Mouse (Mus musculus) megakaryocyte, embryonic 14.5 days (primary cell): Measurements from ENCODE around the gene Abhd6. TPM values are rescaled to one million over a fixed set of nuclear protein-coding genes. Genes with fewer than 3 reads are reported as not detected.

Experiments used
- H3K27me3 ChIP-seq: replicated peaks from 2 replicates; pipeline ENCODE3; 2012; ENCODE audit warnings: inconsistent platforms
- H3K36me3 ChIP-seq: replicated peaks from 2 replicates; pipeline ENCODE3; 2012; ENCODE audit warnings: low read length, inconsistent platforms, mixed read lengths
- H3K4me1 ChIP-seq: 2 replicates; pipeline ENCODE4 v1.6.1; 2012; ENCODE audit warnings: inconsistent platforms
- H3K4me3 ChIP-seq: replicated peaks from 2 replicates; pipeline ENCODE3; 2012; ENCODE audit warnings: moderate library complexity, mild to moderate bottlenecking, inconsistent platforms
- H3K9me3 ChIP-seq: 2 replicates; pipeline ENCODE4 v1.6.1; 2012; ENCODE audit warnings: inconsistent platforms
- FLI1 ChIP-seq: IDR thresholded peaks from 2 replicates; pipeline ENCODE4 v1.6.1; 2012; ENCODE audit warnings: low read length, inconsistent platforms, mixed read lengths
- GATA1 ChIP-seq: IDR thresholded peaks from 3 replicates; pipeline ENCODE4 v1.6.1; 2012; ENCODE audit warnings: mixed read lengths, low read length, inconsistent platforms, borderline replicate concordance
- polyA plus RNA-seq: library from polyadenylated mRNA; stranded (reverse); fragments of >175 nt; gene quantifications from 2 replicates; pipeline ENCODE4 v1.2.3, GENCODE M21; 2012; ENCODE audit warnings: low replicate concordance; ENCODE audit not compliant: insufficient read depth

The Abhd6 gene
- polyA plus RNA-seq, 1 experiment, result not detected

DNA sequence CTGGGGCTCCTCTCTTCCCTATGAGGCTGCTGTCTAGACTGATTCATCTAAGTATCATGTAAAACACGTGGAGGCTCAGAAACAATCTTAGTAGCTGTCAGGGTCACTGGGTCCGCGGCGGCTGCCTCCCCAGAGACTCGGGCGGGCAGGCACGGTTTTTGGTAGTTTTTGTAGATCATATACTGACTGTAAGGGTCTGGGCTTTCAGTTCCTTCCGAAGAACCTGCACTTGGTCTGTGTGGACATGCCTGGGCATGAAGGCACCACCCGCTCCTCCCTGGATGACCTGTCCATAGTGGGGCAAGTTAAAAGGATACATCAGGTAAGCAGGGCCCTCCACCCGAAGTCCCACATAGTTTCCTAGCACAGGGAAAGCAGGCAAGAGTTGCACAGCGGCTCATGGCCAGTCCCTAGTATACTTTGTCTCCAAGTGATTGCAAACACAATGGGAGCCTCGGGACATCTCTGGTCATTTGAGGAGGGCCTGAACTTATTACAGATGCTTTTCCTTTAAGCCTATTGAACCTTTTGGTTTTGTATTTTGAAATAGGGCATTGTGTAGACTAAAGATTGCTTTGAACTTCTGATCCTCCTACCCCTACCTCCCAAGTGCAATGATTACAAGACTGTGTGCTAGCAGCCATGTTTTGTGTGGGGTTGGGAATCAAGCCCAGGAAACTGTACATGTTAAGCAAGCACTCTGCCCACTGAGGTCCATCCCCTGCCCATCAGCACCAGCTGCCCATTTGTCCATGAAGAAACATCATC is 38.4 kb downstream of the Abhd6 start:
- Histone ChIP-seq H3K36me3 (no peaks in the 10 kb centered on the region), H3K4me3 (no peak overlapping the region), H3K4me1 (peaks cover 4% of the 10 kb centered on the region), H3K9me3 (no peaks in the 10 kb centered on the region), H3K27me3 (peaks cover 10% of the 10 kb centered on the region)
- TF ChIP-seq FLI1 (no peak), GATA1 (no peak)

DNA sequence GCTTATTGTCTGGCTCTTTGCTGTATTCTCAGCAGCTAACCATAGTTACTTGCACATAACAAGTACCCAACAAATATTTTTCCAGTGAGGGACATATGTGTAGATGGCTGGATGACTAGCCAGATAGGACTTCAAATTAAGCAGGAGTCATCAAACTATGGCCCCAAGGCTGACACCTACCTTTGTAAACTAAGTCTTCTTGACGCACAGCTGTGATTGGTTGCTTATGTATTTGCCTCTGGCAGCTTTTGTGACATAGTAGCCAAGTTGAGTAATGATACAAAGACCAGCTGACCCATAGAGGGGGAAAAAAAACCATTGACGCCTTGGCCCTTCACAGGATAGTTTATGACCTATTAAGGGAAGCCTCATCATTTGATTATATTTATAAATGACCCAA is 39.4 kb downstream of the Abhd6 start:
- H3K36me3 ChIP-seq, result no peaks in the 10 kb centered on the region
- TF ChIP-seq FLI1 (no peak), GATA1 (no peak)
- H3K4me3 ChIP-seq, result no peak overlapping the region
- H3K4me1 ChIP-seq, result peaks cover 4% of the 10 kb centered on the region
- peaks cover 4% of the 10 kb centered on the region for H3K27me3 ChIP-seq
- no peaks in the 10 kb centered on the region for H3K9me3 ChIP-seq

DNA sequence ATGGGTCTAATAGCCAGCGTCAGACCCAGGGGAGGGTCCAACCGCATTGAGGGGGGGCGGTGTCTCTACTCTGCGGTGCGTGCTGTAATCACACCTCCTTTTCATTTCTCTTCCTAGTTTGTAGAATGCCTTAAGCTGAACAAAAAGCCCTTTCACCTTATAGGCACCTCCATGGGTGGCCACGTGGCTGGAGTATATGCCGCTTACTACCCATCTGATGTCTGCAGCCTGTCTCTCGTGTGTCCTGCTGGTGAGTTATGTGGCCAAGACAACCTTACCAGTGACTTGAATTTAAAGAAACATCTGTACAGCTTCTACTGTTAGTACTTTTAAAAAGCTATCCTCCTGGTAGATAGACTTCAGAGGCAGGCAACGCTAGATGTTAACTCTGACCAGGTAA is 39.9 kb downstream of the Abhd6 start:
- Histone ChIP-seq H3K4me1 (peaks cover 4% of the 10 kb centered on the region), H3K27me3 (peaks cover 3% of the 10 kb centered on the region), H3K36me3 (no peaks in the 10 kb centered on the region), H3K4me3 (no peak overlapping the region), H3K9me3 (no peaks in the 10 kb centered on the region)
- no peak for TF ChIP-seq FLI1
- no peak for TF ChIP-seq GATA1

DNA sequence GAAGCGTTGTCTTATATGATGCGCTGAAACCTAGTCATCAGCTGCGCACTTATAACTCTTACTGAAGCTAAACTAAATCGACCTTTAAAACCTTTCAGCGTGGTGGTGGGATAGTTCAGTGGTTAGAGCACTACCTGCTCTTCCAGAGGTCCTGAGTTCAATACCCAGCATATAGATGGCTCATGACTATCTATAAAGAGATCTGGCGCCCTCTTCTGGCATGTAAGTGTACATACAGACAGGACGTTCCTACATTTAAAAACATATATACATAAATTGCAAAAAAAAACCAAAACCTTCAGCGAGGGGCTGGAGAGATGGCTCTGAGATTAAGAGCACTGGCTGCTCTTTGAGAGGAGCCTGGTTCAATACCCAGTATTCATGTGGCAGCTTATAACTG is 41.6 kb downstream of the Abhd6 start:
- Histone ChIP-seq H3K4me3 (no peak overlapping the region), H3K27me3 (peaks cover 3% of the 10 kb centered on the region), H3K9me3 (no peaks in the 10 kb centered on the region), H3K4me1 (0 out of 2 replicates have a peak, but pooled peaks cover 5% of the 10 kb centered on the region), H3K36me3 (no peaks in the 10 kb centered on the region)
- no peak for TF ChIP-seq FLI1

DNA sequence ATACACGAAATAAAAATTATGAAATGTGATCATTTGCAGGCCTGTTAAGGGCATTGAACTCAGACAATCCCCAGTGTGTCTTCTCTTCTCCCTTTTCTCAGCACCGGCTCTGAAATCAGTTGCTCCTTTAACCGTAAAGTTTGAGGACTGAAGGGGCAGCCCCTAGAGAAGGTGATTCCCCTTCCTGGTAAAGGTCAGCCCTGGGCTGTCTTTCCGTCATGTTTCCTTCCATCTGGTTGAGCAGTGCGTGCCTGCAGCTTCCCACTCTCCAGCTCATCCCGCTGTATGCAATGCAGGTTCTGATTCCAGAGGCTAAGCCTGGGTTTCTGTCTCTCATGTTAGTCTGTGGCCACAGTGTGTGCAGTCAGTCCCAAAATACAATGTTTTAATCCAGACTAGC is 42.1 kb downstream of the Abhd6 start:
- Histone ChIP-seq H3K36me3 (no peaks in the 10 kb centered on the region), H3K27me3 (no peaks in the 10 kb centered on the region), H3K4me1 (0 out of 2 replicates have a peak, but pooled peaks cover 5% of the 10 kb centered on the region), H3K9me3 (no peaks in the 10 kb centered on the region), H3K4me3 (no peak overlapping the region)
- TF ChIP-seq FLI1, result no peak
- TF ChIP-seq GATA1, result no peak

DNA sequence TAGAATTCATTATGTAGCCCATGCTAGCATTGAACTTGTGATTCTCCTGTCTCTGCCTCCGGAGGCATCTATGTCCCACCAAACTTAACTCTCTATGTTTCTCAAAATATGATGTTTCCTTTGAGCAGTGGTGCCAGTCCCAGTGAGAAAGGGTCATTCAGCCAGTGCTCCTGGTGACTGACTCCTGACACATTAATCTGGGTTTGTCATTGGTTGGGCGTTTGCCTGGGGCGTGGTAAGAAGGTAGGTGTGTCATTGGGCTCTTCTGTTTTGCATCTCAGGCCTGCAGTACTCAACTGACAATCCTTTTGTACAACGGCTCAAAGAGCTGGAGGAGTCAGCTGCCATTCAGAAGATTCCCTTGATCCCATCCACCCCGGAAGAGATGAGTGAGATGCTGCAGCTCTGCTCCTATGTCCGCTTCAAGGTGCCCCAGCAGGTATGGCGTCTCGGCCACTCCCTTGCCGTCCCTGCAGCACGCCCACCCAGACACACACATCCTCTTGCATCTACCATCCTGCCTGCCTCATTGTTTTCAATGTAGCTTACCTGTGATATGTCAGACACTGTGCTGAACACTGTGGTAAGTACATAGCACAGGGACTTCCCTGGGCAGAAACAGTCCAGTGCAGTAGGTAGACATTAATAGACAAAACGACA is 42.6 kb downstream of the Abhd6 start:
- Histone ChIP-seq H3K4me1 (peaks cover 8% of the 10 kb centered on the region; the same call in 1 of the 2 replicates), H3K4me3 (peak overlapping the region; percentile 46), H3K27me3 (no peaks in the 10 kb centered on the region), H3K36me3 (no peaks in the 10 kb centered on the region), H3K9me3 (no peaks in the 10 kb centered on the region)
- TF ChIP-seq FLI1 (no peak), GATA1 (no peak)

DNA sequence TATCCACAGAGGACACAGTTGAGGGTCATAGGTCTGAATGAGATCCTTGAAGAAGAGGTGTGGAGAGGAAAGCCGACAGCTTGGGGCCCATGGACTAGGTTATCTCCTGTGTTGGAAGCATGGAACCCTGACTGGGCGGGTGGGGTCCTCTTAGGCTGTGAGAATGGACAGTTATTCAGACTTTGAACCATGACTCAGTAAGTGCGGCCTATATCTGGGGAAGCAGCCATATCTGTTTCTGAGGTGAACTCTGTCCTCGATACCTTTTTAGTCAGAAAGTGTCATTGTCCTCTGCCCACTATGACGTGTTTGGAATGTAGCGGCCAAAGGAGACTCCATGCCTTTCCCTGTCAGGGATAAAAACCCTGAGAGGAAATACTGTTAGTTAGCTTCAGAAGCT is 44.1 kb downstream of the Abhd6 start:
- no peaks in the 10 kb centered on the region for H3K9me3 ChIP-seq
- TF ChIP-seq GATA1 (no peak), FLI1 (no peak)
- H3K4me3 ChIP-seq, result no peak overlapping the region
- H3K36me3 ChIP-seq, result no peaks in the 10 kb centered on the region
- peaks cover 8% of the 10 kb centered on the region; the same call in 1 of the 2 replicates for H3K4me1 ChIP-seq
- no peaks in the 10 kb centered on the region for H3K27me3 ChIP-seq

DNA sequence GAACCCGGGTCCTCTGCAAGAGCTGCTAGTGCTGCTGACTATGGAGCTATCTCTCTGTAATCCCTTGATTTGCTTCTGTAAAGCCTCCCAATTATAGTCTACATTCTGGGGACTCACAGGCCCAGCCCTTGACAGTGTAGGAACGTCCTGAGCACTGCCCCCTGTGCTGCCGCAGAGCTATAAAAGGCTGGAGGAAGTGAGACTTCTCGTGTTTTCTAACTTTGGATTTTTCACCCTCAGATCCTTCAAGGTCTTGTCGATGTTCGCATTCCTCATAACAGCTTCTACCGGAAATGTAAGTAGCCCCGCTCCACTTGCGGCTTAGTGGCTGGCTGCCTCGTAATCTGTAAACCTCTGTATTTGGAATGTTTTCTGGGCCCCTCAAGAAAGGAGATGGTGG is 46.6 kb downstream of the Abhd6 start:
- Histone ChIP-seq H3K4me1 (peaks cover 8% of the 10 kb centered on the region; the same call in 1 of the 2 replicates), H3K9me3 (no peaks in the 10 kb centered on the region), H3K4me3 (no peak overlapping the region), H3K27me3 (no peaks in the 10 kb centered on the region), H3K36me3 (no peaks in the 10 kb centered on the region)
- no peak for TF ChIP-seq GATA1
- TF ChIP-seq FLI1, result no peak

DNA sequence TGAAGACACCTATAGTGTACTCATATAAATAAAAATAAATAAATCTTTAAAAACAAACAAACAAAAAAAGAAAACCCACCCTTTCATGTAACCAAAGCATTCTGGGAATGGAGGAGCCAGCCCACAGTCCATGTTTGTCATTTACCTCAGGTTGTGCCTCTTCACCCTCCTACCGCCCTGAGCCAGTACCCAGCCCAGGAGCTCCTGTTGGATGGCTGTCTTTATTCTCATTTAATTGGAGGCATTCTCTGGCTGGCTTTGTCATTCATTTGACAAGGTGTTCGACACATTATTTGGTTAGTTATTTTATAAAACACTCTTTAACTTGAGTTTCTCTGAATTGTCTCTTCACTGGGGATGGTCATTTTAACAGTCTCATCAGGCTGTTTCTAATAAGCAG is 49.2 kb downstream of the Abhd6 start:
- Histone ChIP-seq H3K9me3 (no peaks in the 10 kb centered on the region), H3K27me3 (no peaks in the 10 kb centered on the region), H3K4me3 (no peak overlapping the region), H3K4me1 (peaks cover 8% of the 10 kb centered on the region; the same call in 1 of the 2 replicates), H3K36me3 (no peaks in the 10 kb centered on the region)
- TF ChIP-seq GATA1, result no peak
- TF ChIP-seq FLI1, result no peak

DNA sequence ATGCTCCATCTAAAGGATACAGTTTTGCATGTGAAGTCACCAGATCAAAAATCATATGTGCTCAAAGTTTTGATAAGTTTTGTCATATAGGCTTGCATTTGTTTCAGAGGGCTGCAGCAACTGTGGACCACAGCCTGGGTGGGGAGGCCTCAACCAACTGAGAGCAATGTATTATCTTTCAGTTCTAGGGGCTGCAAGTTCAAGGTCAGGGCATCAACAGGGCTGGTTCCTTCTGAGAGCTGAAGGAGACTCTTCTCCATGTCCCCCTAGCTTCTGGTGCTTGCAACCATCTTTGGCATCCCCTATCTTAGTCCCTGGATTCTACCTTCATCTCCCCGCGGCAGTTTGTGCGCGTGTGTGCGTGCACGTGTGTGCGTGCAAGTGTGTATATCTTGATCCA is 50.0 kb downstream of the Abhd6 start:
- Histone ChIP-seq H3K36me3 (no peaks in the 10 kb centered on the region), H3K4me1 (peaks cover 7% of the 10 kb centered on the region; the same call in 1 of the 2 replicates), H3K27me3 (no peaks in the 10 kb centered on the region), H3K9me3 (no peaks in the 10 kb centered on the region), H3K4me3 (no peak overlapping the region)
- no peak for TF ChIP-seq FLI1
- TF ChIP-seq GATA1, result no peak
